Mouse (Mus musculus) frontal cortex, adult (tissue): Measurements from ENCODE around the gene Vmn2r10.
"Not testable (repeated sequence)": the region's sequence is repeated elsewhere in the genome, so short reads cannot be mapped to it uniquely, and the experiment has no call there.

ENCODE experiments used
- ATAC-seq: cut with Nextera tagmentation; 2 replicates; pipeline ENCODE4 v1.9.2; 2017; ENCODE audit warnings: mild to moderate bottlenecking, moderate library complexity, mixed read lengths; ENCODE audit not compliant: low TSS enrichment

Vmn2r10 gene

DNA sequence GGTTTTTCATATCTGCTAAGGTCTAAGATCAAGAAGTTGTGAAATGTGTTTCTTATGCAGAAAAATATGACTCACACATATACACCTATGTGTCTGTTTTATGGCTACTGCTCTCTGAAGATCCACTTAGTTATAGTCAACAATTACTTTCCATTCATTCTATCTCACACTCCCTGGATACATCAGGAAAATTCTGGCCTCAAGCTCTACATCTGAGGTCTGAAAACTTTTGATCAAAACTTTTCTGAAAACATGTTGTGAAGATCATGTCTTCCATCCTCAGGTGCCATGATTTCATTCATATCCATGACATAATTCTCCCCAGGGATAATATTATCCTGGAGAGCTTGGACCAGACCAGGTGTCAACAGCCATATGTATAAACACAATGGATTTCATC lies at the start of gene Vmn2r10:
Gene Vmn2r10 (minus strand): TSS at position 101 of the 400 bp plus-strand sequence.
- ATAC-seq, result not testable (repeated sequence)

- no peak for ATAC-seq
These were observed 49.0 kb upstream of the Vmn2r10 start for GRCm38 (mm10) chr5:109055286-109055685.

DNA sequence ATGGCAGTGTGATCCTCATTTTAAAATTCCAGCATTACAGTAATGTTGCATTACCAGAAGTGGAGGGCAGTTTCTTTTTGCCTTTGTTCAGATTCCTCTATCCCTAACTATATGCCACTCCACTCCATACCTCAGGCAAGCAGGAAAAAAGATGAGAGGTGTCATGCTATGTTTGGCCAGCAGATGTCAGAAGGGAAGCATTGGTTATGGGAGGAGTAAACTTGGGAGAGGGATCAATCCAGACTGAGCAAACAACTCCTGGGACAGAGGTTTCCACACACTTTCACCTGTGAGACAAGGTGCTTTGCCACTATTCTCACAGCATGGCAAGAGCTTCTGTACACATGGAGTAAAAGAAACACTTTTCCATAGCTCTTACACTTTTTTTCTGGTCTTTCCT lies 26.3 kb upstream of the Vmn2r10 start:
- ATAC-seq, result no peak

DNA sequence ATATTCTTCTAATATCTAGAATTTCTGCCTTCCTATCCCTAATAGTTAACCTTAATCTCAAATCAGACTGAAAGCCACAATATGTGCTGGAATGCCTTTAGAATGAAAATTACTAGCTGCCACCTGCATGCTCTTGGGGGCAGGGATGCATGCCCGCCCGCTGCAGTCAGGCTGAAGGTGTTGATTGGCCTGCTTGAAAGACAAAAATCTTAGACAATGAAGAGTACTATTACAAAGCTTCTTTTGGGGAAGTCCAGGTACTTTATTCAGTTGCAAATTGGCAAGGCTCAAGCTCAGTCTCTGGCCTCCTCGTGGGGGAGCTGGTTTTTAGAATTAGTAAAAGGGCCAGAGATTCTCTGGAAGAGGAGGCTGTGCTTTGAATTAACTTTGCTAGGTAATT lies 17.4 kb downstream of the Vmn2r10 start:
- no peak for ATAC-seq
